Mouse (Mus musculus): ENCODE data around the gene Spock1.

DNA sequence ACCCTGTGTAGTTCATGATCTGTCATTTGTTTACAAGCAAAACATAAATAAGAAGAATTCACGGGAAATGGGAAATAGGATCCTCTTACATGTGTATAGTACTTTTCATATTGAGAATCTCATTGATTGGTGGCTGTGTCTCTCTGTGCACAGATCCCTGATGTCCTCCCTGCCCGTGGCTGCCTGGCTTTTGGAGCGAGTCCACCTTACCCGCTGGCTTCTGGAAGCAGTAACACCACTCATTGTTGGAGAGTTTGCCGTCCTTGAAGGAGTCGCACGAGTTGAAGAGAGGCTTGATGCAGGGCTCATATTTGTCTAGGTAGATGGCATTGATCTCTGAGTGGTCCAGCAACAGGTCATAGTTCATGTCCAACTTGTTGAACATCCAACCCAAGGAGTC is 468.0 kb downstream of the Spock1 start:
- TF ChIP-seq HCFC1 (IDR thresholded peaks at IDR 0.05; ENCODE audit: borderline replicate concordance, insufficient read depth, low read length) (no peak), CHD2 (IDR thresholded peaks at IDR 0.05; ENCODE audit: low read depth, low read length) (no peak)

Measured in ES-E14 (cell line).